Mouse (Mus musculus) ES-Bruce4 (cell line): ENCODE results near the gene Stk38. TPM values are rescaled to one million over a fixed set of nuclear protein-coding genes. Genes with fewer than 3 reads are reported as not detected.

Experiments
- H3K27ac ChIP-seq: 2 replicates; pipeline ENCODE4 v1.5.1; 2012; ENCODE audit warnings: low read length, inconsistent platforms; ENCODE audit not compliant: insufficient read depth
- H3K27me3 ChIP-seq: 2 replicates; pipeline ENCODE4 v1.6.1; 2012; ENCODE audit warnings: mild to moderate bottlenecking, low read length, inconsistent platforms; ENCODE audit not compliant: control insufficient read depth, poor library complexity, insufficient read depth, severe bottlenecking
- H3K36me3 ChIP-seq: 2 replicates; pipeline ENCODE4 v1.6.1; 2012; ENCODE audit warnings: inconsistent platforms, mild to moderate bottlenecking, low read length, moderate library complexity; ENCODE audit not compliant: control insufficient read depth, poor library complexity, insufficient read depth, severe bottlenecking
- H3K4me1 ChIP-seq: one replicate; pipeline ENCODE4 v1.8.1; 2011; ENCODE audit warnings: low read length; ENCODE audit not compliant: control insufficient read depth, insufficient read depth
- H3K4me3 ChIP-seq: 2 replicates; pipeline ENCODE4 v1.5.1; 2011; ENCODE audit warnings: low read depth, mild to moderate bottlenecking, low read length
- H3K9ac ChIP-seq: 2 replicates; pipeline ENCODE4 v1.6.1; 2012; ENCODE audit warnings: low read depth, mild to moderate bottlenecking, inconsistent platforms; ENCODE audit not compliant: poor library complexity, severe bottlenecking
- H3K9me3 ChIP-seq: replicated peaks from 2 replicates; pipeline ENCODE4 v1.6.1; 2012; ENCODE audit warnings: mild to moderate bottlenecking, low read length, inconsistent platforms; ENCODE audit not compliant: control insufficient read depth, poor library complexity, insufficient read depth, severe bottlenecking
- CTCF ChIP-seq: IDR thresholded peaks from one replicate; pipeline ENCODE4 v1.8.1; 2011; ENCODE audit warnings: low read depth, low read length
- EP300 ChIP-seq: IDR thresholded peaks from 2 replicates; pipeline ENCODE4 v1.6.1; 2011; ENCODE audit warnings: low read depth, low read length; ENCODE audit not compliant: insufficient read depth
- POLR2A ChIP-seq: IDR thresholded peaks from one replicate; pipeline ENCODE4 v1.8.1; 2011; ENCODE audit warnings: low read length; ENCODE audit not compliant: insufficient read depth
- polyA plus RNA-seq: library from polyadenylated mRNA; stranded (reverse); fragments of >200 nt; gene quantifications from 2 replicates; pipeline ENCODE4 v1.2.4, GENCODE M21; 2011; ENCODE audit warnings: low read depth; ENCODE audit not compliant: missing spikeins, insufficient read depth, insufficient read length

Gene Stk38
- polyA plus RNA-seq, 1 experiment, result 171 TPM

DNA sequence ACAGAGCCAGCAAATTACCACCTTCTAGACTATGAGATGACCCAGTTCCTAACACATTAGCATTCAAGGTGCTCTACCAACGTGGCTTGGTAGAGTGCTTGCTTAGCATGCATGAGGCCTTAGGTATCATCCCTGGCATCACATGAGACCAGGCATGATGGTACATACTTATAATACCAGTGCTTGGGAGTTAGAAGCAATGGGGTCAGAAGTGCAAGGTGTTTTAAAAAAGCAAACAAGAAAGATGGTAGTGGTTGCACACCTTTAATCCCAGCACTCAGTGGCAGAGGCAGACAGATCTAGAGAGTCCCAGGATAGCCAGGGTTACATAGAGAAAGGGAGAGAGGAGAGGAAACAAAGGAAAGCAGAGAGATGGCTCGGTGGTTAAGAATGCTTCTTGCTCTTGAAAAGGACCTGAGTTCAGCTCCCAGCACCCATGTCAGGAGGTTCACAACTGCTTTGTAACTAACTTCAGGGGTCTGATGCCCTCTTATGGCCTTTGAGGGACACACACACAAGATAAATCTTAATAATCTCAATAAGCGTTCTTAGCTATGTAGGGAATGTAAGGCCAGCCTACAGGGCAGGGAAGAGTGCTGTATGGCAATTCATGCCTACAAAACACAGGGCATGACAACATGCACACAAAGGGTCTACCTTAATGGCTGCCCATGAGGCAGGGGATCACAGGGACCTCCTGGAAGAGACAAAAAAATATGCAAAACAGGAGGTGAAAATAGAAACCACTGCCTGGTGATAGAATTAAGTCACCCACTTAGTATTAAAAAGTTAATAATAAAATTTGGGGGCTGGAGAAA lies 40.1 kb upstream of the Stk38 start:
- no peak for TF ChIP-seq CTCF
- TF ChIP-seq EP300, result no peak
- TF ChIP-seq POLR2A, result no peak
- Histone ChIP-seq H3K9me3 (no peaks in the 10 kb centered on the region), H3K27ac (no peak overlapping the region), H3K36me3 (peaks cover 25% of the 10 kb centered on the region), H3K27me3 (no peaks in the 10 kb centered on the region), H3K4me3 (no peak overlapping the region), H3K4me1 (no peaks in the 10 kb centered on the region), H3K9ac (no peak overlapping the region)

DNA sequence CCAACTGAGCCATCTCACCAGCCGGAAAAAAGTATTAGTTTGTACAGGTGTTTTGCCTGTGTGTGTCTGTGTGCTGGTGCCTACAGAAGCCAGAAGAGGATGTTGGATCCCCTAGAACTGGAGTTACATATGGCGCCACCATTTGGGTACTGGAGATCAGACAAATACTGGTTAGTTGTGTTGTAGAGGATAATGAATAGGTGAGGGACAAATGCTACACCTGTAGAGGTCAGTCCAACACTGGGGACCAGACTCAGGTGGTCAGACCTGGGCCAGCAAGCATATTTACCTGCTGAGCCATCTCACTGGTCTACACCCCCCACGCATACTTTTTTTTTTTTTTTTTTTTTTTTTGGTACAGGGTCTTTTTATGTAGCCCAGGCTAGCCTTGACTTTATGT lies 39.1 kb upstream of the Stk38 start:
- TF ChIP-seq CTCF (peak; percentile 14), EP300 (no peak)
- Histone ChIP-seq H3K36me3 (peaks cover 34% of the 10 kb centered on the region), H3K27me3 (no peaks in the 10 kb centered on the region), H3K27ac (no peak overlapping the region), H3K4me3 (no peak overlapping the region), H3K4me1 (no peaks in the 10 kb centered on the region), H3K9me3 (no peaks in the 10 kb centered on the region), H3K9ac (no peak overlapping the region)

DNA sequence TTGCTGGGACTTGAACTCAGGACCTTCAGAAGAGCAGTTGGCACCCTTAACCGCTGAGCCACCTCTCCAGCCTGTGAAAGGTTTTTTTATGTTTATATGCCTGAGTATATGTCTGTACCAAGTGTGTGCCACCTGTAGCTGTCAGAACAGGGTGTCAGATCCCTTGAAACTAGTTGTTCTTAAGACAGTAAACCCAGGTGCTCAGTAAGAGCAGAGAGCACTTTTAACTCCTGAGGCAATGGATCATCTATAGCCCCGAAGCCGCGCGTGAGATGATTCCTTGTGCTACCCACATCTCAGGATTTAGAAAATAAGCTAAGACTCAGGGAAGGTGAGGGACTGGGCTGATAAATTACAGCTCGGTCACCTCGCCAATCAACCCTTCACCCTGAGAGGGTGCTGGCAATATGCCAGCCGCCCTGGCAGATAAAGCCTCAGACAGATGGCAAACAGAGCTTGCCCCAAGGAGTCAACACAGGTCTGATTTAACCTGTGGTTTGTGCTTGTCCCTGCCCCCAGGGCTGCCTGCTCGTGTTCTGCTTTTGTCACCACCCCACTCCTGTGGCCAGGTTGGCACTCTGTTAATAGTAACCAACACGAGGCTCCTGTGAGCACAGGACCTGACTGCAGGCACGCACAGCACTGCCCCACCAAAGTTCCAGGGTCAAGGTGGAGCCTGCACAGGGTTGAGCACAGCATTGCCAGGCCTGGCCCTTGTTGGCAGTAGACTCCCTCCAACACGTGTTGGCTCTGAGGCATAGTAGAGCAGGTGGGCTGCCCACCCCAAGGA lies 38.1 kb upstream of the Stk38 start:
- Histone ChIP-seq H3K9me3 (no peaks in the 10 kb centered on the region), H3K27me3 (no peaks in the 10 kb centered on the region), H3K36me3 (peaks cover 39% of the 10 kb centered on the region), H3K4me3 (no peak overlapping the region), H3K9ac (no peak overlapping the region), H3K27ac (no peak overlapping the region), H3K4me1 (no peaks in the 10 kb centered on the region)
- TF ChIP-seq POLR2A (no peak), EP300 (no peak), CTCF (no peak)

DNA sequence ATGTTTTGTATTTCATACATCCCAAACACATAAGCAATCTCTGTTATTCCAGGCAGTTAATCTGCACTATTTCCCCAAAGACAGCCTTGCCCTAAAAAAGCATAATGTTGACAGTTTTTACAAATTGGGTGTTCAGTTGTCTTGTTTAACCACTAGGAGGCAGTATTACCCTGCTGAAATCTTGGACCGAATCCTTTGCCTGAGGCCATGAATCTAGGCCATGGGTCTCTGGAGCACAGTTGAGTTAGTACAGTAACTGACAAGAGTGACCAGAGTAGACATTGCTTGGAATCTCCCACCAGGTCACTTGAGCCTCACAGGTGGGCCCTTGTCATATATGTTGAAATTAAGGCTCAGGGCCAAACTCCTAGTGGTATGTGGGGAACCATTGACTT lies 37.1 kb upstream of the Stk38 start:
- Histone ChIP-seq H3K27me3 (no peaks in the 10 kb centered on the region), H3K36me3 (peaks cover 49% of the 10 kb centered on the region), H3K9me3 (no peaks in the 10 kb centered on the region), H3K4me1 (no peaks in the 10 kb centered on the region), H3K27ac (no peak overlapping the region), H3K9ac (no peak overlapping the region), H3K4me3 (no peak overlapping the region)
- TF ChIP-seq EP300 (no peak), POLR2A (no peak), CTCF (no peak)

DNA sequence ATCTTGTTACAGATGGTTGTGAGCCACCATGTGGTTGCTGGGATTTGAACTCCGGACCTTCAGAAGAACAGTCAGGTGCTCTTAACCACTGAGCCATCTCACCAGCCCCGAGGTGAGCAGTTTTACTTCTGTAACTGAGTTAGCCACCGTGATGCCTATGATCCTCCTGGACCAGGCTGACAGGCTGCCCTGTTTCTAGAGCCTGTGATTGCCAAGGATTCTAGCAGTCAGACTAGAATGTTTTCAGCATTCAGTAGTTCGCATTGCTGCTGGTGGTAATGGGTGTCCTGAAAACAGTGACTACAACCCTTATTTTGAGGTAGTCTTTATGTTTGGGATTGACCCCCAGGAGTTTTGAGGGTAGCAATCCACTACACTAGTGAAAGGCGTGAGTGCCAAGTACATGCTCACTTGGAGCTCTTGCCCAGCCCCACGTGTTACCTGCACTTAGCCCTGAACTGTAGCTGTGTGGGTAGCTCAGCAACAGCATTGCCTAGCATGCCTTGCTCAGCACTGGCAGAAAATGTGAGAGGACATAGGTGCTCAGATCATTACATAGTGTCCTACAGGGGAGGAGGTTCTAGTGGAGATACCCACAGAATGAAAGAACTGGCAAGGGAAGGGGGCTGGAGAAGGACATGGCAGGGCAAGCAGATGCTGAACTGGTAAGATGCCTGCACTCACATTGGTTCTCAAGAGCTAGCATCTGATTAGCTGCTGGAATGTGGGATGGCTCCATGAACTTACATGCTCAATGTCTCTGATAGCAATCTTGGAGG lies 36.5 kb upstream of the Stk38 start:
- TF ChIP-seq CTCF (no peak), EP300 (no peak), POLR2A (no peak)
- H3K4me1 ChIP-seq, result no peaks in the 10 kb centered on the region
- H3K36me3 ChIP-seq, result peaks cover 55% of the 10 kb centered on the region
- H3K27me3 ChIP-seq, result no peaks in the 10 kb centered on the region
- H3K4me3 ChIP-seq, result no peak overlapping the region
- H3K9me3 ChIP-seq, result no peaks in the 10 kb centered on the region
- peak overlapping the region; percentile 18 for H3K27ac ChIP-seq
- H3K9ac ChIP-seq, result no peak overlapping the region
